Mouse (Mus musculus): ENCODE measurements around the gene Hipk4. TPM values are rescaled to one million over a fixed set of nuclear protein-coding genes. Genes with fewer than 3 reads are reported as not detected.
A peak's percentile ranks its signal among the peaks of the same experiment; 100 is the strongest.

Hipk4 gene
- polyA plus RNA-seq, 1 experiment from 2014 or later = 0.23 TPM

DNA sequence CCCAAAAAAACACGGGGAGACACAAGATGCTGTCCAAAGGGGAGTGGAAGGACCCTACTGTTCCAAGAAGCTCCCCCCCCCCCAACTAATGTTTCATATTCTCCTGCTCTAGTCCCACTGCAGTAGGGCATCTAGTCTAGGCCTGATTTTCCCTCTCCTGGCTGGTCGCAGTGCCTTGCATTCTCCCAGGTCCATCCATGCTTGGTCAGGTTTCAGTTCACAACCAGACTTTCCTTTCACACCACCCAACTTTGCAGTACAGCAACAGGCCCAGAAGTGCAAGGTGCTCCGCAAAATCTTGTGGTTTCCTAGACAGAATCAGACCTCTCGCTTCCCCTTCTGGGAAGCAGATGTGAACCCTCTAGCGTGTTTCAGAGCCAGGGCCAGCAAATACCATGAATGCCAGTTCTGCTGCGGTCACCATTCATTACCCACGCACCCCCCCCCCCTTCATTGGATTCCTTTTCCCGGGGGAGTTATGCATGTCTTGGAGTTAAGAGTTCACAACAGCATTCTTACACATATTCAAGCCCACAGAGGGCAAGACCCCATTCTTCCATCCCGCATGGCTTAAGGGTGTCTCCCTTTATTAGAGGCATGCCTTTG, 16.2 kb upstream of the Hipk4 start:
- Histone ChIP-seq H3K9me3 (ENCODE audit: control insufficient read depth, low read length) (no peaks in the 10 kb centered on the region), H3K27ac (replicated peaks) (peak overlapping the region; percentile 97), H3K9ac (ENCODE audit: low read length) (peak overlapping the region; percentile 13; the same call in 1 of the 2 replicates), H3K36me3 (ENCODE audit: control insufficient read depth, insufficient read depth, low read length) (no peaks in the 10 kb centered on the region), H3K4me2 (replicated peaks; ENCODE audit: low read depth) (peak overlapping the region; percentile 59), H3K4me1 (replicated peaks; ENCODE audit: control insufficient read depth, insufficient read depth) (peaks cover 5% of the 10 kb centered on the region), H3K27me3 (ENCODE audit: control insufficient read depth, insufficient read depth, low read length) (no peaks in the 10 kb centered on the region), H3K4me3 (ENCODE audit: low read depth, low read length) (peak overlapping the region; percentile 49)
- 25% methylated on average over 9 of the region's 9 CpGs for WGBS
- no peak for TF ChIP-seq EP300 (optimal IDR thresholded peaks at IDR 0.05)
- TF ChIP-seq CTCF (IDR thresholded peaks at IDR 0.05; ENCODE audit: low read depth) = no peak
- no peak for DNase-seq (ENCODE audit: low spot score)
- no peak for ATAC-seq (ENCODE audit: low FRiP score, low TSS enrichment)

DNA sequence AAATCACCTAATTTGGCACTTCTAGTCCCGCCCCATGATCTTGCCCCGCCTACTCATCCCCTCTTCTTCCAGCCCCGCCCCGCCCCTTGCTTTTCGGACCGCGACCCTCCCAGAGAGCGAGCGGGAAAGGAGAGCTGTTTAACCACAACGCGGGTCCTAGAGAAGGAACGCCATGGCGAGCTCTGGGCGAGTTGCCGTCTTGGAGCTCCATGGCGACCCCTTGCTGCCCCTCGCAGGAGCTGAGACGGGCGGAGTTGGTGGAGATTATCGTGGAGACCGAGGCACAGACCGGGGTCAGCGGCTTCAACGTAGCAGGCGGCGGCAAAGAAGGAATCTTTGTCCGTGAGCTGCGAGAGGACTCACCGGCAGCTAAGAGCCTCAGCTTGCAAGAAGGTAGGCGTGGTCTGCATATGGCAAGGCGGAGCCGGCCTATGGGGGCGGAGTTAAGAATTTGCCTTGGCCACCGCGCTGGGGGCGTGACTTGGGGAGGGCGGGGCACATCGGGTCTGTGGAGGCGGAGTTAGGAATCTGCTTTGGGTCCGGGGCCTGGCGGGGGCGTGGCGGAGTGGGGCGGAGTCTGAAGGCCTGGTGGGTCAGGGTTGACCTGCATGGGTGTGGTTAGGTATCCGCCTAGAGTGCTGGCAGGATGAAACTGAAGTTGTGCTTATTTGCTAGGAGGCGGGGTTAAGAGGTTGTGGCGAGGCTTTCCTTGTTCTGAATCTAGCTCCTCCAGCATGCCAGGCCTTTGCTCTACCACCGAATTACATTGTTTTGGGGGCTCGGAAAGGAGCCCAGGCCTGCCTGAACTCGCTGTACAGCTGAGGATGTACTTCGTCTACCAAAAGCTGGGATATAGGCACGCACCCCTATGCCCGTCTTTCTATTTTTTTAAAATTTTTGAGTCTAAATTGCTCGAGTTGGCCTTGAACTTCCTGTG, 15.1 kb upstream of the Hipk4 start:
- TF ChIP-seq EP300 (optimal IDR thresholded peaks at IDR 0.05) (no peak), CTCF (IDR thresholded peaks at IDR 0.05; ENCODE audit: low read depth) (peak; percentile 47)
- peak overlapping the region; percentile 59 for H3K4me2 ChIP-seq (replicated peaks; ENCODE audit: low read depth)
- H3K9me3 ChIP-seq (ENCODE audit: control insufficient read depth, low read length) = no peaks in the 10 kb centered on the region
- no peaks in the 10 kb centered on the region for H3K27me3 ChIP-seq (ENCODE audit: control insufficient read depth, insufficient read depth, low read length)
- no peaks in the 10 kb centered on the region for H3K36me3 ChIP-seq (ENCODE audit: control insufficient read depth, insufficient read depth, low read length)
- peak; percentile 100 for DNase-seq (ENCODE audit: low spot score)
- peak; percentile 95 for ATAC-seq (ENCODE audit: low FRiP score, low TSS enrichment)
- WGBS = under 1% methylated on average over 52 of the region's 54 CpGs
- peak overlapping the region; percentile 97 for H3K27ac ChIP-seq (replicated peaks)
- H3K4me3 ChIP-seq (ENCODE audit: low read depth, low read length) = peak overlapping the region; percentile 49
- peaks cover 5% of the 10 kb centered on the region for H3K4me1 ChIP-seq (replicated peaks; ENCODE audit: control insufficient read depth, insufficient read depth)
- peak overlapping the region; percentile 73 for H3K9ac ChIP-seq (ENCODE audit: low read length)

DNA sequence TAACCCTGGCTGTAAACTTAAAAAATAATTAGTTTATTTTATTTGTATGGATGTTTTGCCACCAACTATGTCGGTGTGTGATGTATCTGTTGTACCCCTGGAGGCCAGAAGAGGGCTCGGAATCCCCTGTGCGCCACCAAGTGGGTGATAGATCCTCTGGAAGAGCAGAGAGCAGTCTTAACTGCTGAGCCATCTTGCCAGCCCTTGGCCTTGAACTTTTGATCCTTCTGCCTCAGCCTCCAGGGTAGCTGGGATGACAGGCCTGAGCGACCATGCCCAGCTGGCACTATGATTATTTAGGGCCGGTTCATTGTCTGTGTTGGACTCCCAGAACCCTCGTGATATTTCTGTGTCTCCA, 14.4 kb upstream of the Hipk4 start:
- Histone ChIP-seq H3K4me2 (replicated peaks; ENCODE audit: low read depth) (peak overlapping the region; percentile 59), H3K9me3 (ENCODE audit: control insufficient read depth, low read length) (no peaks in the 10 kb centered on the region), H3K4me1 (replicated peaks; ENCODE audit: control insufficient read depth, insufficient read depth) (peaks cover 5% of the 10 kb centered on the region), H3K4me3 (ENCODE audit: low read depth, low read length) (peak overlapping the region; percentile 49), H3K9ac (ENCODE audit: low read length) (no peak overlapping the region), H3K27me3 (ENCODE audit: control insufficient read depth, insufficient read depth, low read length) (no peaks in the 10 kb centered on the region), H3K36me3 (ENCODE audit: control insufficient read depth, insufficient read depth, low read length) (no peaks in the 10 kb centered on the region), H3K27ac (replicated peaks) (peak overlapping the region; percentile 91)
- WGBS = 18% methylated on average over 6 of the region's 6 CpGs
- TF ChIP-seq CTCF (IDR thresholded peaks at IDR 0.05; ENCODE audit: low read depth) = peak; percentile 86
- TF ChIP-seq EP300 (optimal IDR thresholded peaks at IDR 0.05) = no peak
- DNase-seq (ENCODE audit: low spot score) (peak; percentile 60), ATAC-seq (ENCODE audit: low FRiP score, low TSS enrichment) (peak; percentile 74)

GRCm38 (mm10) chr7:27510809-27511208, 12.3 kb upstream of the Hipk4 start:
- Histone ChIP-seq H3K27ac (replicated peaks) (no peak overlapping the region), H3K4me3 (ENCODE audit: low read depth, low read length) (no peak overlapping the region), H3K9me3 (ENCODE audit: control insufficient read depth, low read length) (no peaks in the 10 kb centered on the region), H3K9ac (ENCODE audit: low read length) (no peak overlapping the region), H3K27me3 (ENCODE audit: control insufficient read depth, insufficient read depth, low read length) (no peaks in the 10 kb centered on the region), H3K4me1 (replicated peaks; ENCODE audit: control insufficient read depth, insufficient read depth) (peaks cover 5% of the 10 kb centered on the region), H3K4me2 (replicated peaks; ENCODE audit: low read depth) (no peak overlapping the region), H3K36me3 (ENCODE audit: control insufficient read depth, insufficient read depth, low read length) (no peaks in the 10 kb centered on the region)
- no peak for TF ChIP-seq CTCF (IDR thresholded peaks at IDR 0.05; ENCODE audit: low read depth)
- no peak for TF ChIP-seq EP300 (optimal IDR thresholded peaks at IDR 0.05)
- DNase-seq (ENCODE audit: low spot score) = no peak
- ATAC-seq (ENCODE audit: low FRiP score, low TSS enrichment) = no peak
- WGBS = 82% methylated on average over 2 of the region's 2 CpGs

DNA sequence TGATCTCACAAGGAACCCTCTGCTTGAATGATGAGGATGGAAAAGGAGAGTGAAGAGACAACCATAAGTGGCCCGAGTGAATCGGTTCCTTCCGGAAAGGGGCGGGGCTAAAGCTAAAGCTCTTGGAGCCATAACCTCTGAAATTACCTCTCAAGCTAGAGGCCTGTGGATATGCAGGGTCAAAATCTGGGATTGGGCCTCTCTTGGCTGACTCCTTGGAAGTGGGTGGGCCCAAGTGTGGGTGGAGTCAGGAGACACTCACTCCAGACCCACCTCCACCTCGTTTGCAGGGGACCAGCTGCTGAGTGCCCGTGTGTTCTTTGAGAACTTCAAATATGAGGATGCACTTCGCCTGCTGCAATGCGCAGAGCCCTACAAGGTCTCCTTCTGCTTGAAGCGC, 8.1 kb upstream of the Hipk4 start:
- 0 out of 2 replicates have a peak, but pooled peaks cover 3% of the 10 kb centered on the region for H3K36me3 ChIP-seq (ENCODE audit: control insufficient read depth, insufficient read depth, low read length)
- no peak overlapping the region for H3K9ac ChIP-seq (ENCODE audit: low read length)
- 74% methylated on average over 9 of the region's 9 CpGs for WGBS
- no peak overlapping the region for H3K27ac ChIP-seq (replicated peaks)
- no peaks in the 10 kb centered on the region for H3K9me3 ChIP-seq (ENCODE audit: control insufficient read depth, low read length)
- H3K4me3 ChIP-seq (ENCODE audit: low read depth, low read length) = no peak overlapping the region
- DNase-seq (ENCODE audit: low spot score) (no peak), ATAC-seq (ENCODE audit: low FRiP score, low TSS enrichment) (peak; percentile 33)
- H3K4me2 ChIP-seq (replicated peaks; ENCODE audit: low read depth) = no peak overlapping the region
- TF ChIP-seq EP300 (optimal IDR thresholded peaks at IDR 0.05) (no peak), CTCF (IDR thresholded peaks at IDR 0.05; ENCODE audit: low read depth) (no peak)
- H3K4me1 ChIP-seq (replicated peaks; ENCODE audit: control insufficient read depth, insufficient read depth) = no peaks in the 10 kb centered on the region
- no peaks in the 10 kb centered on the region for H3K27me3 ChIP-seq (ENCODE audit: control insufficient read depth, insufficient read depth, low read length)

- Histone ChIP-seq H3K9ac (ENCODE audit: low read length) (no peak overlapping the region), H3K9me3 (ENCODE audit: control insufficient read depth, low read length) (no peaks in the 10 kb centered on the region), H3K27ac (replicated peaks) (no peak overlapping the region), H3K4me1 (replicated peaks; ENCODE audit: control insufficient read depth, insufficient read depth) (no peaks in the 10 kb centered on the region), H3K4me2 (replicated peaks; ENCODE audit: low read depth) (no peak overlapping the region), H3K36me3 (ENCODE audit: control insufficient read depth, insufficient read depth, low read length) (0 out of 2 replicates have a peak, but pooled peaks cover 3% of the 10 kb centered on the region), H3K27me3 (ENCODE audit: control insufficient read depth, insufficient read depth, low read length) (no peaks in the 10 kb centered on the region), H3K4me3 (ENCODE audit: low read depth, low read length) (no peak overlapping the region)
- WGBS = 82% methylated on average over 9 of the region's 9 CpGs
- DNase-seq (ENCODE audit: low spot score) (no peak), ATAC-seq (ENCODE audit: low FRiP score, low TSS enrichment) (no peak)
- TF ChIP-seq CTCF (IDR thresholded peaks at IDR 0.05; ENCODE audit: low read depth) = no peak
- TF ChIP-seq EP300 (optimal IDR thresholded peaks at IDR 0.05) = no peak
These were observed 4.8 kb upstream of the Hipk4 start for GRCm38 (mm10) chr7:27518314-27518713.
